Mouse (Mus musculus) adrenal gland, adult 8-10 months (tissue): ENCODE measurements at regions not wholly inside any gene's neighbourhood (a gene's known extent, or its start where the extent isn't known, plus 50 kb on each side); places are given as distances from the start of the nearest gene placed in this dataset.

Experiments
- DNase-seq: peaks from one replicate; pipeline ENCODE4 v3.0.0; 2022

GRCm38 (mm10) chr15:68014605-68015305 is 1514.0 kb upstream of the Lrrc6 start:
- DNase-seq = no peak

- no peak for DNase-seq
These were observed 1510.5 kb upstream of the Lrrc6 start for GRCm38 (mm10) chr15:68011162-68011561.

- DNase-seq = no peak
These were observed 1509.5 kb upstream of the Lrrc6 start for GRCm38 (mm10) chr15:68010189-68010588.

- DNase-seq = no peak
These were observed 1504.1 kb upstream of the Lrrc6 start for GRCm38 (mm10) chr15:68004798-68005197.

GRCm38 (mm10) chr15:67996532-67996931 is 1495.8 kb upstream of the Lrrc6 start:
- no peak for DNase-seq

- DNase-seq = no peak
These were observed 1488.9 kb upstream of the Lrrc6 start for GRCm38 (mm10) chr15:67989428-67990272.

GRCm38 (mm10) chr15:67987941-67988340 is 1487.2 kb upstream of the Lrrc6 start:
- DNase-seq = no peak

GRCm38 (mm10) chr15:67983253-67983652 is 1482.5 kb upstream of the Lrrc6 start:
- no peak for DNase-seq

- DNase-seq = no peak
These were observed 1481.2 kb upstream of the Lrrc6 start for GRCm38 (mm10) chr15:67981876-67982275.

- no peak for DNase-seq
These were observed 1478.7 kb upstream of the Lrrc6 start for GRCm38 (mm10) chr15:67979451-67979850.

- DNase-seq = no peak
These were observed 1476.5 kb upstream of the Lrrc6 start for GRCm38 (mm10) chr15:67977210-67977609.

- DNase-seq = no peak
These were observed 1471.3 kb upstream of the Lrrc6 start for GRCm38 (mm10) chr15:67971998-67972397.

- no peak for DNase-seq
These were observed 1453.5 kb upstream of the Lrrc6 start for GRCm38 (mm10) chr15:67954216-67954615.

- DNase-seq = no peak
These were observed 1449.8 kb upstream of the Lrrc6 start for GRCm38 (mm10) chr15:67950281-67951040.

- no peak for DNase-seq
These were observed 1443.8 kb upstream of the Lrrc6 start for GRCm38 (mm10) chr15:67944330-67945082.

- no peak for DNase-seq
These were observed 1442.3 kb upstream of the Lrrc6 start for GRCm38 (mm10) chr15:67943046-67943445.

GRCm38 (mm10) chr15:67940510-67940909 is 1439.8 kb upstream of the Lrrc6 start:
- peak; percentile 17 for DNase-seq

- no peak for DNase-seq
These were observed 1424.2 kb upstream of the Lrrc6 start for GRCm38 (mm10) chr15:67924885-67925284.

- DNase-seq = no peak
These were observed 1406.3 kb upstream of the Lrrc6 start for GRCm38 (mm10) chr15:67907034-67907433.

GRCm38 (mm10) chr15:67905279-67905678 is 1404.6 kb upstream of the Lrrc6 start:
- DNase-seq = no peak

- DNase-seq = no peak
These were observed 1403.9 kb upstream of the Lrrc6 start for GRCm38 (mm10) chr15:67904646-67905045.

- DNase-seq = no peak
These were observed 1402.3 kb upstream of the Lrrc6 start for GRCm38 (mm10) chr15:67902982-67903381.
